Mouse (Mus musculus) macrophage (primary cell): ENCODE results near the gene Kcp. TPM values are rescaled to one million over a fixed set of nuclear protein-coding genes. Genes with fewer than 3 reads are reported as not detected.
A peak's percentile ranks its signal among the peaks of the same experiment; 100 is the strongest.

Experiments
- H3K27ac ChIP-seq: fragments of 350-480 bp; formaldehyde crosslinking; 2 replicates; pipeline ENCODE4 v1.9.0; 2021
- H3K36me3 ChIP-seq: fragments of 350-480 bp; formaldehyde crosslinking; 2 replicates; pipeline ENCODE4 v1.9.0; 2021; ENCODE audit errors: inconsistent target
- H3K4me3 ChIP-seq: fragments of 350-480 bp; formaldehyde crosslinking; 2 replicates; pipeline ENCODE4 v1.9.0; 2021; ENCODE audit errors: inconsistent target
- H3K79me2 ChIP-seq: fragments of 350-480 bp; formaldehyde crosslinking; 2 replicates; pipeline ENCODE4 v1.9.0; 2021; ENCODE audit errors: inconsistent target
- WGBS: methylation state at CpG from one replicate; pipeline ENCODE4 v1.1.7; 2026; ENCODE audit warnings: inconsistent platforms; ENCODE audit not compliant: missing documents; 5-methylcytosine and 5-hydroxymethylcytosine counted together
- polyA plus RNA-seq: library from polyadenylated mRNA; stranded (reverse); fragments of 250-400 nt; gene quantifications from 3 replicates; pipeline ENCODE4 v1.2.4, GENCODE M21; 2018; ENCODE audit warnings: inconsistent platforms
- total RNA-seq, 78 experiments: library from RNA; depleted of rRNA; stranded (reverse); fragments of 250-400 nt; gene quantifications; 1 replicate in 9 of 78; 2 replicates in 24 of 78; 3 replicates in 43 of 78; 4 replicates in 2 of 78; pipeline ENCODE4 v1.2.4; 2018; ENCODE audit warnings: inconsistent platforms in 56 of 78

The Kcp gene
- total RNA-seq (2018; cell fraction: chromatin; rRNA removed) = 1 to 10 TPM in 1 of 26 experiments, under 1 TPM in 2, not detected in 23; 0.23 to 1.0 (median 0.45) TPM
- under 1 TPM in 15 of 26 experiments, not detected in 11; 0.05 to 0.34 (median 0.10) TPM for total RNA-seq (2018; cell fraction: cytosol; rRNA removed)
- total RNA-seq (2018; cell fraction: nucleus; rRNA removed) = under 1 TPM in 3 of 26 experiments, not detected in 23; 0.21 to 0.36 (median 0.25) TPM
- polyA plus RNA-seq = 0.28 TPM in 1 of 3 replicates, not detected in the others

DNA sequence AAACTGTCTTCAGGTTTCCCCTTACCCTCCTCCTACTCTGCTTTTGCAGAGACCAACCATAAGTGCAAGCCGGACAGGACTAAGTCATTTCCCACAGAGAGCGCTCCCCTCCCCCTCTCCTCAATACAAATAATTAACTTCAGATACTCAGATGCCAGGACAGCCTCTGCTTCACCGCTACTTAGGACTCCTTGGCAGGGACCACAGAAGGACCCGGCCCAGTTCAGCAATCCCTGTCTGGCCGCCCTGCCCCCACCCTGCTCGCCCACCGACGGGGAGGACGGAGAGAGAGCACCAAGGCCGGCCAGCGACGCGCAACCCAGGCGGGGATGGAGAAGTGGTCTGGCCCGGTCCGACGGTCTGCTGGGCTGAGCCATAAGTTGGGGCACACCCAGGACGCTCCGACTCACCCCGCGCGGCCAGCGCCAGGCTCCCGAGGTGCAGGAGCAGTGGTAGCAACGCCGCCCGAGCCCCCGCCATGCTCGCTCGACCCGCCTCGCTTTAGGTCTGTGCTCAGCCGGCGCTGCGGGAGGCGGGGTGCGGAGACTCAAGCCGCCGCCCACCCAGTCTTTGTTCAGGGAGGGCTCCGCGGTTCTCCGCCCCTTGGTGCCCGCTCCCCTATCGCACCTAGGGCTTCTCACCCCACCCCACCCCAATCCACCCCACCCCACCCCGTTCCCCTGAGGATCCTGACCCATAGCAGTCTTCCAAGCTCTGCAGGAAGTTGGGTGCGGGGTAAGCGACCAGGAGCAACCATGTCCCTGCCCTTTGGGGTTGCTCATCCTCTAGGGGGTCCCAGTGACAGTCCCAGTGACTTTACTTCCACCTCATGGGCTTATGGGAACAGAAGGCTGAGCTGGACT is at the start of gene Kcp:
Gene Kcp, minus strand, starts transcription at position 506 of the 863 bp plus-strand sequence.
- Histone ChIP-seq H3K4me3 (no peak within 1 kb of the TSS), H3K79me2 (no peaks in the 10 kb centered on the region), H3K27ac (no peak within 1 kb of the TSS), H3K36me3 (no peaks in the 10 kb centered on the region)
- 4% methylated on average over 40 of the region's 47 CpGs for WGBS

DNA sequence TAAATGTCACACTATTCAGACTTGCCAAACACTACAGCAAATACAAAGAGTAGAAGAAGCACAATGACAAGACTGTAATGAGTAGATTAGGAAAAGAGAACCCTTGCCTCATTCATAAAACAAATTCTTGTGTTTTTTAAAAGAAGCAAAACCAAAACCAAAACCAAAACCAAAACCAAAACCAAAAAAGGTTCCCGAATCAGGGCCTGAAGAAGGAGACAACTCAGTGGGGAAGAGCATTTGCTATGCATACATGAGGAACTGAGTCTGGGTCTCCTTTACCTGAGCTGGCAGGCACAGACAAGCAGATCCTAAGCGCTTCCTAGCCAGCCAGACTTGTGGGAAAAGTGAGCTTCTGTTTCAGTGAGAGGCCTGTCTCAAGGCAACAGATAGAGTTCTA is 49.4 kb upstream of the Kcp start:
- Histone ChIP-seq H3K36me3 (peaks cover 69% of the 10 kb centered on the region), H3K4me3 (no peak overlapping the region), H3K27ac (no peak overlapping the region), H3K79me2 (no peaks in the 10 kb centered on the region)
- WGBS = 63% methylated on average over 2 of the region's 2 CpGs

DNA sequence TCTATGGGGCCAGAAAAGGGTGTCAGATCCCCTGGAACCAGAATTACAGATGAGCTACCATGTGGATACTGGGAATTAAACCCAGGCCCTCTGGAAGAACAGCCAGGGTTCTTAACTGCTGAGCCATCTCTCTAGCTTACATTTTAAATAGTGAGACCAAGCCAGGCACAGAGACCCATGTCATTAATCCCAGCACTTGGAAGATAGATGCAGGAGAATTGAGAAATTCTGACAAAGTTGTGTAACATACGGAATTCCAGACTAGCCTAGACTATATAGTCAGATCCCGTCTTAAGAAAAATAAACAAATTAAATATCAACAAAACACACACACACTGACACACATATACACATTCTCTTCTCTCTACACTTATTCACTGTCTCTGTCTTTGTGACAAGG is 44.8 kb upstream of the Kcp start:
- no peaks in the 10 kb centered on the region for H3K79me2 ChIP-seq
- H3K4me3 ChIP-seq = no peak overlapping the region
- 94% methylated on average over 2 of the region's 2 CpGs for WGBS
- H3K27ac ChIP-seq = no peak overlapping the region
- H3K36me3 ChIP-seq = peaks cover 68% of the 10 kb centered on the region

DNA sequence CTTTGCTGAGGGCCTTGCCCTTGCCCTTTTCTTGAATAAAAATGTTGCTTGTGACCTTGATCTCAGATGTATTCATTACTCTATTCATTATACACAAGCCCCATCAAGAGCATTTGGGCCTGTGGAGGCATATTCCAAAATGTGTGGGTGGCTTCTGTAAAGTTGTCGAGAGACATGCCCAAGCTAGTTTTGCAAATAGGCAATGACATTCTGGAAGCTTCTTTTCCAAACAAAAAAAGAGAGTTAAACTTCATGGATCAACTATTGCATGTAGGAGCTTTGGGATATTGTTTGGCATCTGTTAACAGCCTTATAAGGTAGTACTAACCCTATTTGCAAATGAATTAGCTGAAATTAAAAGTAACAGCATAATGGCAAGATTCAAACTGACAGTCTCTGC is 40.3 kb upstream of the Kcp start:
- WGBS = 100% methylated on average over 1 of the region's 1 CpGs
- H3K4me3 ChIP-seq = no peak overlapping the region
- H3K36me3 ChIP-seq = peaks cover 65% of the 10 kb centered on the region
- no peaks in the 10 kb centered on the region for H3K79me2 ChIP-seq
- H3K27ac ChIP-seq = no peak overlapping the region

DNA sequence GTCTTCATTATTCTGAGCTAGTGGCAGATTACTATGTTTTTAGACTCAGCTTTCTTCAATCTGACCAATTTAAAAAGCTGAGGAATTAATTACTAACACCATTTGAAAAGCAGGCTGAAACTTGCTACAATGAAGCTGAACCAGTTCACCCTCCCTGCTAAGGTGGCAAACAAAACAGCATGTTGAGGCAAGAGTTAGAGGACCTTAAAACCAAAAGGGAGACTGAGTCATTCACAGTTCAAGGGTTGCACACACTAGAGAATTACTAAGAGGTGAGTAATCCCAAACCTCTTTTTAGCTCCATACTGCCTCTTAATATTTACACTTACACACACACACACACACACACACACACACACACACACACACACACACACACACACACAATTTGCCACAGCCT is 39.8 kb upstream of the Kcp start:
- no peak overlapping the region for H3K4me3 ChIP-seq
- no peak overlapping the region for H3K27ac ChIP-seq
- no peaks in the 10 kb centered on the region for H3K79me2 ChIP-seq
- peaks cover 63% of the 10 kb centered on the region for H3K36me3 ChIP-seq

DNA sequence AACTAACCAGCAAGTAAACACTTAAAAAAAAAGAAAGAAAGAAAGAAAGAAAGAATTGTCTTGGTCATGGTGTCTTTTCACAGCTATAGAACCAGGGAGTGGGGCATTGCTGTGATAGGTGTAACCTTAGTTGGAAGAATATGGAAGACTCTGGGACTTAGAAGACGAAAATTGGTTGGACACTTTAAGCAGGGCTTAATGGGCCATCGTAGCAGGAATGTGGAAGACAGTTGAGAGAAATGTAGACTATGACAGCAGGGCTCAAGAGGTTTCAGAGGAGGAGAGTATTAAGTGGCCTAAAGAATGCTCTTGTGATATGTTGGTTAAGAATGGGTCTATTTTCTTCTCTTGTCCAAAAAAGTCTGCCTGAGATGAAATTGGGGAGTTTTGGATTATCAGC is 37.9 kb upstream of the Kcp start:
- Histone ChIP-seq H3K36me3 (peaks cover 59% of the 10 kb centered on the region), H3K4me3 (no peak overlapping the region), H3K27ac (no peak overlapping the region), H3K79me2 (no peaks in the 10 kb centered on the region)
- WGBS = 84% methylated on average over 2 of the region's 2 CpGs

DNA sequence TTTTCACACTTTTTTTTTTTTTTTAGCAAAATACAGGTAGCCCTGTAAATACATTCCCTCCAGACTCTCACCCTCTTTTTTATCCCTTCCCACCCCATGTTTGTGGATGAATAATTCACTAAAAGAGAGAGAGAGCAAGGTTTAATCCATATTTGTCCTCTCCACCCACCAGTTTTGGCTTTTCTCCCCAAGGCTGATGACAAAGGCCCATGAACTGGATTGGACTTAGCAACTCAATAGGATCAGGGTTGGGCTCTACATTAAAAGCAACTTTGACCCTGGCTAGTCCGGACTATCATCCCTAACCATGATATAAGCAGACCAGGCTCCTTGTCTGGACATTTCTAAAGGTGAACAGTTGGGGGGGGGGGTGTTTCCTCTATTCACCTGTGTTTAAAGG is 33.2 kb upstream of the Kcp start:
- Histone ChIP-seq H3K27ac (no peak overlapping the region), H3K36me3 (peaks cover 44% of the 10 kb centered on the region)

DNA sequence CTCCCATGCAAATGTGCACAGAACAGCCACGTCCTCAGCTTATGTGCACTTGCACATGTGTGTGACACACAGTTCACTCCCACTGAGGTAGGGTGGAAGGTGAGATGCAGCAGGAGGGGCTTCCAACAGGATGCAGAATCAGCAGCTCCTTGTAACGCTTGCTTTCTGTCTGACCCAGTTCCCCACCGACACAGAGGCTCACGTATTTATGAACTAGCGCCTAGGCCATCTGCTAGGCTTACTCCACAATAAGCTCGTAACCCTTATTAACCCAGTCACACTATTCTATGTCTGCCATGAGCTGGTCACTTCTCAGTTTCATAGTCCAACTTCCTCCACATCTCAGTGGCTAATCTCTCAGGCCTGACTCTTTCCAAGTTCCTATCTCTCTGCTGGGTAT is 32.5 kb upstream of the Kcp start:
- 72% methylated on average over 6 of the region's 6 CpGs for WGBS
- no peak overlapping the region for H3K4me3 ChIP-seq
- no peak overlapping the region for H3K27ac ChIP-seq
- H3K79me2 ChIP-seq = peaks cover 10% of the 10 kb centered on the region; the same call in 1 of the 2 replicates
- peaks cover 44% of the 10 kb centered on the region for H3K36me3 ChIP-seq

More for the DNA sequence above, 33.2 kb upstream of the Kcp start:
- Histone ChIP-seq H3K79me2 (peaks cover 3% of the 10 kb centered on the region; the same call in 1 of the 2 replicates), H3K4me3 (no peak overlapping the region)
- WGBS = 100% methylated on average over 1 of the region's 1 CpGs

DNA sequence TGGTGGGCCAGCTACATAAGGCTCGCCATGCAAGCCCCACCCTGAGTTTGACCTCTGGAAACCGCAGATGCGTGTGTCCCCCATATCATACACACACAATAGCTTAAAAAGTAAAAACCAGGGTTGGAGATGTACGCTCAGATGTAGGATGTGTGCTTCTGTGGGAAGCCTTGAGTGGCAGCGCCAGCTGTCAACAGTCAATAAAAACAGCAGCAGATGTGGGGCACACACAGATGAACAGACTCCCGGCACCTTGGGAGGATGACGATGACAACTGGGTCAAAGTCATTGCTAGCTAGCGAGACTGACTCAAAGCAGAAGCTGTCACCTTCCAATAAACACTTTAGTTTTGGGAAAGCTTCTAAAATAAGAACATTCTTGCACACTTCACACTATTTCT is 31.8 kb upstream of the Kcp start:
- H3K4me3 ChIP-seq = no peak overlapping the region
- H3K27ac ChIP-seq = no peak overlapping the region
- WGBS = 96% methylated on average over 8 of the region's 8 CpGs
- H3K36me3 ChIP-seq = peaks cover 45% of the 10 kb centered on the region
- peaks cover 17% of the 10 kb centered on the region; the same call in 1 of the 2 replicates for H3K79me2 ChIP-seq

DNA sequence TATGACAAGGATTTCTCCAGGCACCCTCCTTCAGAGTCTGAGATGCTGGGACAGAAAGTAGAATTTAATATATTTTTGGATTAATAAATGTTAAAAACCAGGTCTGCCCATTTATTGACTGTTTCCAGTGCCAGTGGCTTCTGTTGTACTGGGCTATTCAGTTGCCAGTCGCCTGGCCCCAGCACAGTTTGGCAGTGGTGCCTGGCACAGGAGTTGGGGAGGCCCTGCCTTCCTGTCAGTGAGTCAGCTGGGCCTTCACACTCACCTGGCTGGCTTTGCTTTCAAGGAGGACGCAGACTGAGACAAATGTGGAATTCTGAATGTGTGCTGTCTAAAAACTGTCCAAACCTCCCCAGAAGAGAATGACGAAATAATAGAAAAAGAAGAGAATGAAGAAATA is 29.5 kb upstream of the Kcp start:
- Histone ChIP-seq H3K36me3 (peaks cover 54% of the 10 kb centered on the region), H3K79me2 (peaks cover 40% of the 10 kb centered on the region), H3K27ac (no peak overlapping the region), H3K4me3 (no peak overlapping the region)
- WGBS = 90% methylated on average over 3 of the region's 3 CpGs

DNA sequence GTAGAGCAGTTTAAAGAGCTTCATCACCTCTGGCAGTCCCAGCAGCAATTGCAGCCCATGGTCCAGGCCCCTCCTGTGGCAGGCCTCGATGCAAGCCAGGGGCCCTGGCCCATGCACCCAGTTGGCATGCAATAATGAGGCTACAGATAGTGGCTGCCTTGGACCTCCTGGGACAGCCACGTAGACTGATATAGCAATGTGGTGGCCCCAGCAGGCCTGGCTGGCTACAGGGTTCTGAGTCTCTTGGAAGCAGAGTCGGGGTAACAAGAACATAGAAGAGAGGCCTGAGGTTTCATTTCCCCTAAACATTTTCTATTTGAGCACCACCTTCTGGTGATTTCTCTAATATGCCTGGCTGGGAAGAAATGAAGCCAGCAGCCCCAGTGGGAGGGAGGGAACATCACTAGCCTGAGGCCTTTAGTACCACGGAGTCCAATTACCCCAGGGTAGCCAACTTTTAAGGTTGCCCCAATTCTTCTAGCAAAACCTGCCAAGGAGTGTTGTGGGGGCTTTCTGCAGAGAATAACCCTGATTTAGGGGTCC is 29.0 kb upstream of the Kcp start:
- peaks cover 52% of the 10 kb centered on the region for H3K36me3 ChIP-seq
- H3K79me2 ChIP-seq = peaks cover 45% of the 10 kb centered on the region
- no peak overlapping the region for H3K4me3 ChIP-seq
- H3K27ac ChIP-seq = 0 out of 2 replicates have a peak overlapping the region, but pooled peaks have one; percentile 8
- WGBS = 44% methylated on average over 4 of the region's 4 CpGs

DNA sequence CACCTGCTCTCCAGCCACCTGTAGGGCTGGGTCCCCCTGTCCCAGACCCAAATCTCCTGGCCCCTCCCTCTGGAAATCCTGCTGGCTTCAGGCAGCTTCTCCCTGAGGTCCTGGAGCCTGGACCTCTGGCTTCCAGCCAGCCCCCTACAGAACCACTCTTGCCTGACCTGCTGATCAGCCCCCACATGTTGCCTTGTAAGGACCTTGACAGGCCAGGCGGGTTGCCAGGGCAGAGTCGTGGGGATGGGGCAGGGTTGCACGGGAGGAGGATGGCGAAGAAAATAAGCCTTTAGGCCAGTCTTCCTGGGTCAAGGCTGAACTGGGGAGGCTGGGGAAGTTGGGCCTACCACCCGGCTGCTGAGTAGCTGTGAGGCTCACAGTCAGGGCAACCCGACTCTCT is 27.6 kb upstream of the Kcp start:
- WGBS = 91% methylated on average over 6 of the region's 6 CpGs
- H3K79me2 ChIP-seq = peaks cover 59% of the 10 kb centered on the region

DNA sequence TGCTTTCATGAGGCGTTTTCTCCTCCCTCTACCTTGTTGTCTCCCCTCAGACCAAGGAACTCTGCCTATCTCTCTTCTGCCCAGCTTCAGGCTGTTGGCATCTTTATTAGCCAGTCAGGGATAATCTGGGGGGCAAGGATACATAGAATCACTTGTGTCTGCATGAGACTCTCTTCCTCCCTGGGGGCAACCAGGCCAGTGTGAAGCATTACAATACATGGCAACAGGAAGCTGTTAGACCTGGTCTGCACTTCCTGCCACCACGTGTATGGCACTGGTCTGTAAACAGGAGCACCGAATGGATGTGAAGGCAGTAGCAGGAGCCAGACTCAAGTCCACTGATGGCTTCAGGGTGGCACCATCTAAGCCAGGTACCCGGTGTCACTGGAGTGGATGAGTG is 22.3 kb upstream of the Kcp start:
- Histone ChIP-seq H3K4me3 (peak overlapping the region; percentile 94), H3K36me3 (peaks cover 31% of the 10 kb centered on the region), H3K79me2 (peaks cover 82% of the 10 kb centered on the region), H3K27ac (peak overlapping the region; percentile 98)
- WGBS = 24% methylated on average over 4 of the region's 4 CpGs

More for the DNA sequence above, 27.6 kb upstream of the Kcp start:
- peaks cover 56% of the 10 kb centered on the region for H3K36me3 ChIP-seq
- H3K27ac ChIP-seq = no peak overlapping the region
- H3K4me3 ChIP-seq = no peak overlapping the region

DNA sequence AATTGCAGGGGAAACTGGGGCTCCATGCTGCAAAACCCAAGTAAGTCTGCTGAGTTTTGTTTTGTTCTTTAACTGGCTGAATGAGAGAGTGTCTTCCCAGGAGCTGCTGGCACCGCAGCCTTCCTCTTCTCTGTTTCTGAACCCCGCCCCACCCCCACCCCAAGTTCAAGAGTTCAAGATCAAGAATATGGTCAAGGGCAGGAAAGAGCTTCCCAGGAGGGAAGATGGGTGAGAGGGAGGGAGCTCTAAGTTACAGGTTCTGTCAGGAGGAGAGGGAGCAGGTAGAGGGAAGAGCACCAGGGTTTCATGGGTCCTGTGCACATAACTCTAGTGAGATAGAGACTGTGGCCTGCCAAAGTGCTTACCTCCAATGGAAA is 21.7 kb upstream of the Kcp start:
- Histone ChIP-seq H3K36me3 (peaks cover 25% of the 10 kb centered on the region), H3K27ac (peak overlapping the region; percentile 98), H3K4me3 (peak overlapping the region; percentile 94), H3K79me2 (peaks cover 76% of the 10 kb centered on the region)
- WGBS = 0% methylated on average over 1 of the region's 2 CpGs
